Mouse (Mus musculus): Measurements from ENCODE around the gene Gm47959. TPM values are rescaled to one million over a fixed set of nuclear protein-coding genes. Genes with fewer than 3 reads are reported as not detected.

Gm47959 gene
- polyA plus RNA-seq, 1 experiment from 2014 or later, result not detected

GRCm38 (mm10) chr1:83015329-83015879, 15.1 kb downstream of the Gm47959 start:
- Histone ChIP-seq H3K9me3 (ENCODE audit: low read length) (no peaks in the 10 kb centered on the region), H3K27ac (ENCODE audit: low read length) (no peak overlapping the region), H3K4me2 (replicated peaks; ENCODE audit: low read depth, low read length) (no peak overlapping the region), H3K4me1 (ENCODE audit: insufficient read depth, low read length) (no peaks in the 10 kb centered on the region), H3K36me3 (ENCODE audit: insufficient read depth, low read length) (no peaks in the 10 kb centered on the region), H3K4me3 (ENCODE audit: low read length) (no peak overlapping the region), H3K27me3 (ENCODE audit: insufficient read depth, low read length) (no peaks in the 10 kb centered on the region), H3K9ac (replicated peaks; ENCODE audit: low read length) (no peak overlapping the region)
- ATAC-seq (ENCODE audit: low FRiP score, low TSS enrichment), result no peak
- WGBS, result 82% methylated on average over 10 of the region's 10 CpGs

GRCm38 (mm10) chr1:83016556-83016955, 16.2 kb downstream of the Gm47959 start:
- WGBS, result 67% methylated on average over 1 of the region's 1 CpGs
- H3K4me2 ChIP-seq (replicated peaks; ENCODE audit: low read depth, low read length), result no peak overlapping the region
- no peak for ATAC-seq (ENCODE audit: low FRiP score, low TSS enrichment)

GRCm38 (mm10) chr1:83031950-83032349, 31.6 kb downstream of the Gm47959 start:
- Histone ChIP-seq H3K9me3 (ENCODE audit: low read length) (no peaks in the 10 kb centered on the region), H3K4me3 (ENCODE audit: low read length) (no peak overlapping the region), H3K36me3 (ENCODE audit: insufficient read depth, low read length) (no peaks in the 10 kb centered on the region), H3K4me2 (replicated peaks; ENCODE audit: low read depth, low read length) (no peak overlapping the region), H3K4me1 (ENCODE audit: insufficient read depth, low read length) (no peaks in the 10 kb centered on the region), H3K9ac (replicated peaks; ENCODE audit: low read length) (no peak overlapping the region), H3K27ac (ENCODE audit: low read length) (no peak overlapping the region), H3K27me3 (ENCODE audit: insufficient read depth, low read length) (no peaks in the 10 kb centered on the region)
- ATAC-seq (ENCODE audit: low FRiP score, low TSS enrichment), result no peak
- 43% methylated on average over 1 of the region's 1 CpGs for WGBS

More at GRCm38 (mm10) chr1:83016556-83016955, 16.2 kb downstream of the Gm47959 start:
- Histone ChIP-seq H3K4me1 (ENCODE audit: insufficient read depth, low read length) (no peaks in the 10 kb centered on the region), H3K27me3 (ENCODE audit: insufficient read depth, low read length) (no peaks in the 10 kb centered on the region), H3K9me3 (ENCODE audit: low read length) (no peaks in the 10 kb centered on the region), H3K9ac (replicated peaks; ENCODE audit: low read length) (no peak overlapping the region), H3K36me3 (ENCODE audit: insufficient read depth, low read length) (no peaks in the 10 kb centered on the region), H3K27ac (ENCODE audit: low read length) (no peak overlapping the region), H3K4me3 (ENCODE audit: low read length) (no peak overlapping the region)

- no peaks in the 10 kb centered on the region for H3K36me3 ChIP-seq (ENCODE audit: insufficient read depth, low read length)
- no peaks in the 10 kb centered on the region for H3K27me3 ChIP-seq (ENCODE audit: insufficient read depth, low read length)
- H3K9ac ChIP-seq (replicated peaks; ENCODE audit: low read length), result no peak overlapping the region
- H3K4me3 ChIP-seq (ENCODE audit: low read length), result no peak overlapping the region
- no peak overlapping the region for H3K4me2 ChIP-seq (replicated peaks; ENCODE audit: low read depth, low read length)
- peaks cover 1% of the 10 kb centered on the region; the same call in 1 of the 2 replicates for H3K4me1 ChIP-seq (ENCODE audit: insufficient read depth, low read length)
- ATAC-seq (ENCODE audit: low FRiP score, low TSS enrichment), result no peak
- 92% methylated on average over 6 of the region's 6 CpGs for WGBS
- H3K27ac ChIP-seq (ENCODE audit: low read length), result no peak overlapping the region
- no peaks in the 10 kb centered on the region for H3K9me3 ChIP-seq (ENCODE audit: low read length)
Measured at GRCm38 (mm10) chr1:83032508-83032907, 32.2 kb downstream of the Gm47959 start.

GRCm38 (mm10) chr1:83034509-83034908, 34.2 kb downstream of the Gm47959 start:
- H3K4me3 ChIP-seq (ENCODE audit: low read length), result no peak overlapping the region
- no peaks in the 10 kb centered on the region for H3K36me3 ChIP-seq (ENCODE audit: insufficient read depth, low read length)
- H3K27me3 ChIP-seq (ENCODE audit: insufficient read depth, low read length), result no peaks in the 10 kb centered on the region
- WGBS, result 38% methylated on average over 5 of the region's 5 CpGs
- H3K4me1 ChIP-seq (ENCODE audit: insufficient read depth, low read length), result peaks cover 7% of the 10 kb centered on the region; the same call in 1 of the 2 replicates
- H3K9me3 ChIP-seq (ENCODE audit: low read length), result no peaks in the 10 kb centered on the region
- no peak overlapping the region for H3K4me2 ChIP-seq (replicated peaks; ENCODE audit: low read depth, low read length)
- no peak overlapping the region for H3K27ac ChIP-seq (ENCODE audit: low read length)
- H3K9ac ChIP-seq (replicated peaks; ENCODE audit: low read length), result no peak overlapping the region
- ATAC-seq (ENCODE audit: low FRiP score, low TSS enrichment), result no peak

- no peak overlapping the region for H3K4me3 ChIP-seq (ENCODE audit: low read length)
- peaks cover 7% of the 10 kb centered on the region; the same call in 1 of the 2 replicates for H3K4me1 ChIP-seq (ENCODE audit: insufficient read depth, low read length)
- no peaks in the 10 kb centered on the region for H3K27me3 ChIP-seq (ENCODE audit: insufficient read depth, low read length)
- WGBS, result 72% methylated on average over 11 of the region's 11 CpGs
- ATAC-seq (ENCODE audit: low FRiP score, low TSS enrichment), result no peak
- H3K36me3 ChIP-seq (ENCODE audit: insufficient read depth, low read length), result no peaks in the 10 kb centered on the region
- no peak overlapping the region for H3K9ac ChIP-seq (replicated peaks; ENCODE audit: low read length)
- H3K27ac ChIP-seq (ENCODE audit: low read length), result no peak overlapping the region
- no peaks in the 10 kb centered on the region for H3K9me3 ChIP-seq (ENCODE audit: low read length)
- H3K4me2 ChIP-seq (replicated peaks; ENCODE audit: low read depth, low read length), result peak overlapping the region; percentile 76; the same call in 1 of the 2 replicates
Measured at GRCm38 (mm10) chr1:83036892-83037667, 36.7 kb downstream of the Gm47959 start.

GRCm38 (mm10) chr1:83038109-83038672, 37.8 kb downstream of the Gm47959 start, which contains the start of gene Slc19a3:
Gene Slc19a3, minus strand, starts transcription at chr1:83038448.
- no peaks in the 10 kb centered on the region for H3K36me3 ChIP-seq (ENCODE audit: insufficient read depth, low read length)
- peaks cover 7% of the 10 kb centered on the region; the same call in 1 of the 2 replicates for H3K4me1 ChIP-seq (ENCODE audit: insufficient read depth, low read length)
- peak; percentile 96 for ATAC-seq (ENCODE audit: low FRiP score, low TSS enrichment)
- H3K27me3 ChIP-seq (ENCODE audit: insufficient read depth, low read length), result no peaks in the 10 kb centered on the region
- H3K4me3 ChIP-seq (ENCODE audit: low read length), result peak within 1 kb of the TSS; percentile 64
- peak within 1 kb of the TSS; percentile 36 for H3K27ac ChIP-seq (ENCODE audit: low read length)
- H3K9me3 ChIP-seq (ENCODE audit: low read length), result no peaks in the 10 kb centered on the region
- H3K9ac ChIP-seq (replicated peaks; ENCODE audit: low read length), result peak within 1 kb of the TSS; percentile 71
- peak within 1 kb of the TSS; percentile 76 for H3K4me2 ChIP-seq (replicated peaks; ENCODE audit: low read depth, low read length)
- under 1% methylated on average over 25 of the region's 25 CpGs for WGBS

GRCm38 (mm10) chr1:83039080-83039479, 38.7 kb downstream of the Gm47959 start:
- no peak for ATAC-seq (ENCODE audit: low FRiP score, low TSS enrichment)
- no peaks in the 10 kb centered on the region for H3K9me3 ChIP-seq (ENCODE audit: low read length)
- WGBS, result 80% methylated on average over 4 of the region's 4 CpGs

GRCm38 (mm10) chr1:83042380-83042779, 42.0 kb downstream of the Gm47959 start, which contains the start of gene Krtap28-10:
Gene Krtap28-10, minus strand, starts transcription at chr1:83042480.
- H3K4me1 ChIP-seq (ENCODE audit: insufficient read depth, low read length), result peaks cover 7% of the 10 kb centered on the region; the same call in 1 of the 2 replicates
- no peak within 1 kb of the TSS for H3K4me3 ChIP-seq (ENCODE audit: low read length)
- no peak within 1 kb of the TSS for H3K4me2 ChIP-seq (replicated peaks; ENCODE audit: low read depth, low read length)
- H3K9ac ChIP-seq (replicated peaks; ENCODE audit: low read length), result no peak within 1 kb of the TSS
- no peaks in the 10 kb centered on the region for H3K9me3 ChIP-seq (ENCODE audit: low read length)
- H3K27me3 ChIP-seq (ENCODE audit: insufficient read depth, low read length), result no peaks in the 10 kb centered on the region
- WGBS, result 98% methylated on average over 2 of the region's 2 CpGs
- H3K27ac ChIP-seq (ENCODE audit: low read length), result no peak within 1 kb of the TSS
- ATAC-seq (ENCODE audit: low FRiP score, low TSS enrichment), result no peak
- no peaks in the 10 kb centered on the region for H3K36me3 ChIP-seq (ENCODE audit: insufficient read depth, low read length)

More at GRCm38 (mm10) chr1:83039080-83039479, 38.7 kb downstream of the Gm47959 start:
- Histone ChIP-seq H3K4me2 (replicated peaks; ENCODE audit: low read depth, low read length) (no peak overlapping the region), H3K27me3 (ENCODE audit: insufficient read depth, low read length) (no peaks in the 10 kb centered on the region), H3K9ac (replicated peaks; ENCODE audit: low read length) (no peak overlapping the region), H3K36me3 (ENCODE audit: insufficient read depth, low read length) (no peaks in the 10 kb centered on the region), H3K4me3 (ENCODE audit: low read length) (no peak overlapping the region), H3K27ac (ENCODE audit: low read length) (no peak overlapping the region), H3K4me1 (ENCODE audit: insufficient read depth, low read length) (peaks cover 7% of the 10 kb centered on the region; the same call in 1 of the 2 replicates)

All from kidney, embryonic 16.5 days (tissue).